Mouse (Mus musculus): ENCODE measurements around the gene Hist2h3b.
A peak's percentile ranks its signal among the peaks of the same experiment; 100 is the strongest.
"Not testable (repeated sequence)": the region's sequence is repeated elsewhere in the genome, so short reads cannot be mapped to it uniquely, and the experiment has no call there.

Gene Hist2h3b

GRCm38 (mm10) chr3:96263558-96264403 lies 4.7 kb upstream of the Hist2h3b start:
- DNase-seq, result peak; percentile 43

GRCm38 (mm10) chr3:96264404-96264949 lies 4.0 kb upstream of the Hist2h3b start:
- DNase-seq, result no peak

- DNase-seq, result no peak
Observed at GRCm38 (mm10) chr3:96266132-96266710, 2.2 kb upstream of the Hist2h3b start.

DNA sequence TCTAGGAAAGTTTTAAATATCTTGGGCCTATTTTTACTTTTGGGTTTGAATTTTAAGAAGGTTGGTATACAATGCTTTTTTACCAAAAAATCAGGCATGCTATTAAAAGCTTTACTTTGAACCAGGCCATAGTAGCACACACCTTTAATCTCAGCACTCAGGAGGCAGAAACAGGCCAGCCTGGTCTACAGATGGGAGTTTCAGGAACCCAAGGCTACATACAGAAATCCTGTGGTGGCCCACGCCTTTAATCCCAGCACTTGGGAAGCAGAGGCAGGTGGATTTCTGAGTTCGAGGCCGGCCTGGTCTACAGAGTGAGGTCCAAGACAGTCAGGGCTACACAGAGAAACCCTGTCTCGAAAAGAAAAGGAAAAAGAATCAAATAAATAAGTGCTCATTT lies 913 bp upstream of the Hist2h3b start:
- no peak for DNase-seq

DNA sequence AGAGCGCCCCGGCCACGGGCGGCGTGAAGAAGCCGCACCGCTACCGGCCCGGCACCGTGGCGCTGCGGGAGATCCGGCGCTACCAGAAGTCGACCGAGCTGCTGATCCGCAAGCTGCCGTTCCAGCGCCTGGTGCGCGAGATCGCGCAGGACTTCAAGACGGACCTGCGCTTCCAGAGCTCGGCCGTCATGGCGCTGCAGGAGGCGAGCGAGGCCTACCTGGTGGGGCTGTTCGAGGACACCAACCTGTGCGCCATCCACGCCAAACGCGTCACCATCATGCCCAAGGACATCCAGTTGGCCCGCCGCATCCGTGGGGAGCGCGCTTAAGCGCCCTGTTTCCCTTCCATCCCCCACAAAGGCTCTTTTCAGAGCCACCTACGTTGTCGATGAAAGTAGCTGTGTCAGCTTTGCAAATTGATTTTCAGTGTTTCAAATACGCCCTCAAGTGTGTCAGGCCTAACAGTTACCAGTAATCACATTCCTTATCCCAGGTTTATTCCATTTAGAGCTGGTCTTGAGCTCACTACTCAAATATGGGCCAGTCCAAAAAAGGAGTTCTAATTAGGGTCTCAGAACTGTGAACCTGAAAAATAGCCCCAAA lies 423 bp downstream of the Hist2h3b start:
- DNase-seq, result not testable (repeated sequence)

- peak; percentile 96 for DNase-seq
Observed at GRCm38 (mm10) chr3:96269511-96270474, 1.3 kb downstream of the Hist2h3b start, which contains the start of gene Hist2h2bb. Gene Hist2h2bb (plus strand): TSS chr3:96269752.

- no peak for DNase-seq
Observed at GRCm38 (mm10) chr3:96273591-96274465, 5.4 kb downstream of the Hist2h3b start.

- DNase-seq, result peak; percentile 54
Observed at GRCm38 (mm10) chr3:96277428-96277799, 9.0 kb downstream of the Hist2h3b start.

- peak; percentile 94 for DNase-seq
Observed at GRCm38 (mm10) chr3:96277800-96278624, 9.6 kb downstream of the Hist2h3b start.

DNA sequence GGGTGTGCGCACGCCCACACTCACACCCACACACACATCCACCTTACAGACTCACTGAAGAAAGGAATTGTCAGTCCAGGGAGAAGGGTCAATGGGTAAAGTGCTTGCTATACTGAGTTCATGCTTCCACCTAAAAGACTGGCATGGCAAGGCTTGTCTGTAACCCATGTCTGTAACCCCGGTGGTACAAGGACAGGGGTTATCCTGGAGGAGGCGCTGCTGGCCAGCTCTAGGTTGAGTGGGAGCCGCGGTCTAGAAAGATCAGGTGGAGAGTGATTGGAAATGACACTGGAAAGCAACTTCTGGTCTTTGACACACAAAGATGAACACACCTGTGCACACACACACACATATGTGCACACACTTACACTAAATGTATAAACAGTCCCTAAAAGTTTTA lies 12.2 kb downstream of the Hist2h3b start:
- DNase-seq, result no peak

GRCm38 (mm10) chr3:96284457-96284856 lies 16.0 kb downstream of the Hist2h3b start:
- peak; percentile 37 for DNase-seq

- DNase-seq, result not testable (repeated sequence)
Observed at GRCm38 (mm10) chr3:96287334-96287733, 18.9 kb downstream of the Hist2h3b start.

DNA sequence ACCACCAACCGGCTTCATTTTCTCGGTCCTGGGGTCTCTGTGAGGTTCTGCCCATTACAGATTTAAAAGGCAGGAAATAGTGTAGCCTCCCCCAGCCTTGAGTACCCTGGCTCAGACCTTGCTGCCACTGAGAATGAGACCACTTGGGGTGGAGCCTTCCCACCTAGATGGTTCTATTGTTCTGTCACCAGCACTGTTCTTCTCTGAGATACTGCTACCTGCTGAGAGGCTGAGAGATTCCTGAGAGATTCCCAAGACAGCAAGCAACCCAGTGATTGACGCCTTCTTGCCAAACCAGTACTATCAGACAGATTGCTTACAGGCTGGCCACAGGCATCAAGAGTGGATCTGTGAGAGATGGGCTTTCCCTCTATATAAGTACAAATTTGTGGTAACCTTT lies 20.7 kb downstream of the Hist2h3b start:
- no peak for DNase-seq

DNA sequence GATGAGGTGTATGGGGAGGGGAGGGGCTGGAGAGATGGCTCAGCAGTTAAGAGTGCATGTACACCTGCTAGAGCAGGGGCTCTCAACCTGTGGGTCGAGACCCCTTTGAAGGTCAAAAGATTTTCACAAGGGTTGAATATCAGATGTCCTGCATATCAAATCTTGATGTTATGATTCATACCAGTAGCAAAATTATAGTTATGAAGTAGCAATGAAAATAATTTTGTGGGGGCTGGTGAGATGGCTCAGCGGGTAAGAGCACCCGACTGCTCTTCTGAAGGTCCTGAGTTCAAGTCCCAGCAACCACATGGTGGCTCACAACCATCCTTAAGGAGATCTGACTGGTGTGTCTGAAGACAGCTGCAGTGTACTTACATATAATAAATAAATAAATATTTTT lies 22.3 kb downstream of the Hist2h3b start:
- not testable (repeated sequence) for DNase-seq

- DNase-seq, result no peak
Observed at GRCm38 (mm10) chr3:96292641-96293040, 24.2 kb downstream of the Hist2h3b start.

DNA sequence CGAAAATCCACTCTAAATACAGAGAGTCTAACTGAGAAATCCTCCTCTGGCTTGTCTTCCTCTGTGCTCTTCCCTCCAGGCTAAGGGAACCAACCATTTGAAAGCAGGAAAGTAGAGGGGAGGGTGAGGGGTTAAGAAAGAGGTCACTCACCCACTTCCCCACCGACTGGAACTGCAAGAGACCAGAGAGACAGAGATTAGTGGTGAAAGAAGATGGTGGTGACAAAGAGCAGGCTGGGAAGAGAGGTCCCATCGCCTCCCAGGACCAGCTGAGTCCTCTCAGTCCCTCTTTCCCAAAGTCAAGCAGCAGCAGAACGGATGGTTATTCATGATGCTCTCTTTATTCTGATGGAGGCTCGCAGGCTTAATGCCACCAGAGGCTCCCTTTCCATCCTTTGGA lies 24.9 kb downstream of the Hist2h3b start:
- no peak for DNase-seq

DNA sequence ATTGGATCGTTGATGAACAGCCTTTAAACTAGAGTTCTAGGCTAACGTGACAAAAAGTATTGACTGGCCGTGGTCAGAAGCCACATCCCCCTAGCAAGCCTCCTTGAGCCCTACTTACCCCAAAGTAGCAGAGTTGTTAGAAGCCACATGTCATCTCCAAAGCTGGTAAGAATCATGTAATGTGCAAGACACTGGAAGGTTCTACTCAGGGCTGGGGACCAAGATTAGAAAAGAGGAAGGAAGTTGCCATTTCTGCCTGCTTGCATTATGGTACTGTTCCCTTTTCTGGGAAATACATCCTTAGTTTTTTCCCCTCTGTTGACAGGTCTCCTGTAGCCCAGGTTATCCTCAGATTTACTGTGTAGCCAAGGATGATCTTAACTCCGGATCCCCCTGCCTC lies 25.3 kb downstream of the Hist2h3b start, which contains the start of gene Fcgr1:
Fcgr1 (minus strand) TSS at position 183 of the 400 bp plus-strand sequence.
- no peak for DNase-seq

DNA sequence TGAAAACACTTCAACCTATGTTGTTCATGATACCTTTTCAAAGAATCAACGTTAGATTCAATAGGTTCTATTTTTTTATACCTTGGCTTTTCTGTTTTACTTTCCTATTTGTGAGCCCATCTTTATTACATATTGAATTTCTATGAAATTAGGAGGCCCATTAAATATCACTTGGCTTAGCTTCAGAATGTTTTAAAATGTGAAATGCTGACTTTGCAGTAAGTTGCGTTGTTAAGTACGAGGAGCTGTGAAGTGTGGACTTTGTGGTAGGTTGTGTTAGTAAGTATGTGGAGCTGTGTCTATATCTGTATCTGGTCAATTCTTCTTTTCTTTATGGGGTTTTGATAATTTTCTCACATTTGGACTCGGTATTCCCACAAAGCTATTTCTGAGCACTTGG lies 29.9 kb downstream of the Hist2h3b start:
- DNase-seq, result no peak

- DNase-seq, result no peak
Observed at GRCm38 (mm10) chr3:96299562-96299961, 31.1 kb downstream of the Hist2h3b start.

Measured in right cerebral cortex, adult 18-20 months (tissue).